Mouse (Mus musculus) olfactory bulb, adult 2 months (tissue): Measurements from ENCODE around the gene Olfr859. TPM values are rescaled to one million over a fixed set of nuclear protein-coding genes. Genes with fewer than 3 reads are reported as not detected.
"Not testable (repeated sequence)": the region's sequence is repeated elsewhere in the genome, so short reads cannot be mapped to it uniquely, and the experiment has no call there.

Experiments used
- H3K27ac ChIP-seq: fragments of 200-500 bp; 2 replicates; pipeline ENCODE4 v1.5.1; 2012; ENCODE audit warnings: low read depth, low read length; ENCODE audit not compliant: insufficient read depth
- H3K4me1 ChIP-seq: fragments of 200-500 bp; 2 replicates; pipeline ENCODE4 v1.6.1; 2012; ENCODE audit warnings: low read length; ENCODE audit not compliant: control insufficient read depth, insufficient read depth
- H3K4me3 ChIP-seq: fragments of 200-500 bp; 2 replicates; pipeline ENCODE4 v1.5.1; 2012; ENCODE audit warnings: mild to moderate bottlenecking, low read depth, low read length, moderate library complexity; ENCODE audit not compliant: insufficient read depth
- CTCF ChIP-seq: fragments of 200-500 bp; IDR thresholded peaks from 2 replicates; pipeline ENCODE4 v1.5.1; 2012; ENCODE audit warnings: low read depth, mild to moderate bottlenecking, low read length, moderate library complexity; ENCODE audit not compliant: insufficient read depth
- POLR2A ChIP-seq: fragments of 200-500 bp; IDR thresholded peaks from 2 replicates; pipeline ENCODE4 v1.6.1; 2012; ENCODE audit warnings: mild to moderate bottlenecking, low read depth, low read length, moderate library complexity; ENCODE audit not compliant: insufficient read depth
- WGBS: fragments of 180-500 bp; shearing (Covaris S2); methylation state at CpG from one replicate; pipeline ENCODE4 v1.1.7; 2018; 5-methylcytosine and 5-hydroxymethylcytosine counted together
- polyA plus RNA-seq: library from polyadenylated mRNA; stranded (reverse); fragments of >200 nt; gene quantifications from 2 replicates; pipeline ENCODE4 v1.2.4, GENCODE M21; 2012; ENCODE audit warnings: low replicate concordance; ENCODE audit not compliant: missing spikeins, insufficient read depth, insufficient read length

Gene Olfr859
- not detected in 2 replicates for polyA plus RNA-seq

DNA sequence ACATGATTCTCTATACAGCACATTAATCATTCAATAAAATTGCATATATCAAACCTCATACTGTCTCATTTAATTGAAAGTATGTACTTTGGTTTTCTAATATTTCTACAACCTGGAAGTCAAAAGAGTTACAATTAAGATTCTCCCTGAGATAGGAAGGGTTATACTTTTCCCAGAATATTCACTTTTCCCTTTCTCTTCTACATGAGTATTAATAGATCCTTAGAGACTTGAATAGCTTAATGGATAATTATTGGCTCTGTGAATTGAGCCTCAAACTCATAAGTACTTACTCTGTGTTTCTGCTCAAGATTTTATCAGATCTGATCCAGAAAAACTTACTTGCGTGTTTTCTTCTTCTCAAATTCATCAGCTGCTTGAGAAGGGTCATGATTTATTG, at the start of gene Olfr859:
Gene Olfr859, plus strand, starts transcription at position 301 of the 400 bp plus-strand sequence.
- WGBS: 47% methylated on average over 1 of the region's 1 CpGs
- H3K27ac ChIP-seq, H3K4me1 ChIP-seq, H3K4me3 ChIP-seq: not testable (repeated sequence)

DNA sequence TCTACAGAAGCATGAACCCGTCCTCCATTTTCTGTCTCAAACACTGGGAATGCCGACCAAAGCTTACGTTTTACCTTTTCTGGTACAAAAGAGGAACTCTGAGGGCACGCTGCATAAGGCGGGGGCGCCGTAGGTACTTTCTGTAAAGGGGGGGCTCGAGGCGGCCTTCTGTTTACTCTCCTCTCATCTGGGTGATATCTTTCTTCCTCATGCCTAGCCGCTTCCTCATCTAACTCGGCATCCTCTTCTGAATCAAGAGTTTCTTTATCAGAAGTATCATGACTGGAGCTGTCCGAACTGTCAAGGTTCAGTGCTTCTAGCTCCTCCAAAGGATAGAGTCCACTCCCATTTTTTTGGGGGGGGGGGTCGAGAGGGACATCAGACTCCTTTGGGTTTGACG, 35.6 kb upstream of the Olfr859 start:
- H3K4me1 ChIP-seq: no peaks in the 10 kb centered on the region
- no peak overlapping the region for H3K4me3 ChIP-seq
- no peak overlapping the region for H3K27ac ChIP-seq
- TF ChIP-seq POLR2A: no peak
- TF ChIP-seq CTCF: no peak
- 85% methylated on average over 14 of the region's 14 CpGs for WGBS

DNA sequence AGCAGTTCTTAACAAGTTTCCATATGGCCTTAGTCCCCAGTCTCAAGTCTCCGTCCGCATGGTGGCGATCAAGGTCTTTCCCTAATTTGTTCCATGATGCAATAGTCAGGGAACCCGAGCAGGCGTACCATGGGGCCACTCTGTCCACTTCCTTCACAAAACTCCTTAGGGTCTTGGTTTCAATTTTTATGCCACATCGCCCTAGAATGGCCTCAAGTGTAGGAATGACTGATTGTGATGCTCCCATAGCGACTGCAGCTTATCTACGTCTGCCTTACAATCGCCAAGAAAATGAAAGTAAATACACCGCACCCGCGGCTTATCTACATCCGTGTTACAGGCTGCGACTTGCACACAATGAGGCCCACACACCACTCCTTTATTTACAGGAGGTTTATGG, 35.0 kb upstream of the Olfr859 start:
- H3K4me3 ChIP-seq: no peak overlapping the region
- TF ChIP-seq POLR2A (no peak), CTCF (no peak)
- 94% methylated on average over 14 of the region's 14 CpGs for WGBS
- H3K4me1 ChIP-seq: no peaks in the 10 kb centered on the region
- H3K27ac ChIP-seq: no peak overlapping the region

DNA sequence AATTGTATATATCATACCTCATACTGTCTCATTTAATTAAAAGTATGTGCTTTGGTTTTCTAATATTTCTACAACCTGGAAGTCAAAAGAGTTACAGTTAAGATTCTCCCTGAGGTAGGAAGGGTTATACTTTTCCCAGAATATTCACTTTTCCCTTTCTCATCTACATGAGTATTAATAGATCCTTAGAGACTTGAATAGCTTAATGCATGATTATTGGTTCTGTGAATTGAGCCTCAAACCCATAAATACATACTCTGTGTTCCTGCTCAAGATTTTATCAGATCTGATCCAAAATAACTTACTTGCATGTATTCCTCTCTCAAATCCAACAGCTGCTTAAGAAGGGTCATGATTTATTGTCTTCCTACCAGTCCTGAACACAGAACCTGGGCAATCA, 24.7 kb upstream of the Olfr859 start, which contains the start of gene Olfr58:
Gene Olfr58, plus strand, starts transcription at position 301 of the 400 bp plus-strand sequence.
- Histone ChIP-seq H3K4me3 (no peak within 1 kb of the TSS), H3K4me1 (no peaks in the 10 kb centered on the region), H3K27ac (no peak within 1 kb of the TSS)
- no peak for TF ChIP-seq POLR2A
- no peak for TF ChIP-seq CTCF

DNA sequence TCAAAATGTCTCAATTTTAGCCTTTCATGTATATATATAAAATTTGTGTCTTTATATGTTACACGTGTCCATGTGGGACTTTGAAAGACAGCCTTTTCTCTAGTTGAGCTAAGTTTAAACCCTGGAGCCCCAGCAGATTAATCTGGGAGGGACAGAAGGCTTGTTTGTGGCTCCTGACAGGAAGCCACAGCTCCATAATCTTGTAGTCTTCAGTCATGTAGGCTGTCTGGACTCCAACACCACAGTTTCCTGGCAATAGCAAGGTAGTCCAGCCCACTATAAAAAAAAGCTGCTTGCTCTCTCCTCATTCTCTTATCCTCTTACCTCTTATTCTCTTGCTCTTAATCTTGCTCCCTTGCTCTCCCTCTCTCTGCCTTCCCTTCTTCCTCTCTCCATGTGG, 1.7 kb upstream of the Olfr859 start:
- no peaks in the 10 kb centered on the region for H3K4me1 ChIP-seq
- H3K4me3 ChIP-seq: no peak overlapping the region
- 76% methylated on average over 1 of the region's 1 CpGs for WGBS
- TF ChIP-seq CTCF: no peak
- no peak for TF ChIP-seq POLR2A
- H3K27ac ChIP-seq: no peak overlapping the region

DNA sequence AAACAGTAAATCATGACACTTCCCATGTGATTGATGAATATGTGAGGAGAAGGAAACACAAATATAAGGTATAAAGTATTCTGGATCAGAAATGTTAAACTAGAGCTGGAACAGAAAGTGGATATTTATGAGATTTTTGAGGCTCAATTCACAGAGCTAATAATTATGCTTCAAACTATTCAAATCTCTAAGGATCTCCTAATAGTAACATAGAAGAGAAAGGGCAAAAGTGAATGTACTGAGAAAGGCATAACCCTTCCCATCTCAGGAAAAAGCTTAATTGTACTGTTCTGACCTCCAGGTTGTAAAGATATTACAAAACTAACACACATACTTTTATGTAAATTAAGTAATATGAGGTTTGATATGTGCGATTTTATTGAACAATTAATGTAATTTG, 44.9 kb downstream of the Olfr859 start, which contains the start of gene Olfr860:
Gene Olfr860, minus strand, starts transcription at position 101 of the 400 bp plus-strand sequence.
- no peak for TF ChIP-seq POLR2A
- no peak for TF ChIP-seq CTCF
- H3K4me3 ChIP-seq: no peak within 1 kb of the TSS
- no peak within 1 kb of the TSS for H3K27ac ChIP-seq
- 87% methylated on average over 1 of the region's 1 CpGs for WGBS
- no peaks in the 10 kb centered on the region for H3K4me1 ChIP-seq

Other genes starting within 250 kb of the Olfr859 start
- gene Olfr854, start 237.5 kb upstream of the Olfr859 start, polyA plus RNA-seq: not detected in 2 replicates
- gene Olfr855, start 222.3 kb upstream of the Olfr859 start, polyA plus RNA-seq: not detected in 2 replicates
- not detected in 2 replicates for gene Zfp317, start 182.8 kb upstream of the Olfr859 start, polyA plus RNA-seq
- not detected in 2 replicates for gene Olfr857, start 95.5 kb upstream of the Olfr859 start, polyA plus RNA-seq
- gene Olfr58, start 24.6 kb upstream of the Olfr859 start, polyA plus RNA-seq: not detected in 2 replicates
- not detected in 2 replicates for gene Olfr860, start 44.8 kb downstream of the Olfr859 start, polyA plus RNA-seq
- not detected in 2 replicates for gene Olfr862, start 83.1 kb downstream of the Olfr859 start, polyA plus RNA-seq
- gene Olfr77, start 112.0 kb downstream of the Olfr859 start, polyA plus RNA-seq: not detected in 2 replicates
- gene Olfr866, start 223.1 kb downstream of the Olfr859 start, polyA plus RNA-seq: not detected in 2 replicates